Mouse (Mus musculus): Measurements from ENCODE around the gene Nav2. TPM values are rescaled to one million over a fixed set of nuclear protein-coding genes. Genes with fewer than 3 reads are reported as not detected.

Gene Nav2
- polyA plus RNA-seq, 1 experiment from 2014 or later = 6.0 TPM

- Histone ChIP-seq H3K4me1 (replicated peaks; ENCODE audit: control insufficient read depth, insufficient read depth) (no peaks in the 10 kb centered on the region), H3K36me3 (ENCODE audit: control insufficient read depth, insufficient read depth, low read length) (no peaks in the 10 kb centered on the region), H3K9me3 (ENCODE audit: control insufficient read depth, low read length) (no peaks in the 10 kb centered on the region), H3K4me2 (replicated peaks; ENCODE audit: low read depth) (no peak overlapping the region), H3K27ac (replicated peaks) (no peak overlapping the region), H3K9ac (ENCODE audit: low read length) (no peak overlapping the region), H3K27me3 (ENCODE audit: control insufficient read depth, insufficient read depth, low read length) (no peaks in the 10 kb centered on the region), H3K4me3 (ENCODE audit: low read depth, low read length) (no peak overlapping the region)
- DNase-seq (ENCODE audit: low spot score) (no peak), ATAC-seq (ENCODE audit: low FRiP score, low TSS enrichment) (no peak)
- TF ChIP-seq CTCF (IDR thresholded peaks at IDR 0.05; ENCODE audit: low read depth) (no peak), EP300 (optimal IDR thresholded peaks at IDR 0.05) (no peak)
- WGBS = 95% methylated on average over 1 of the region's 1 CpGs
Observed at GRCm38 (mm10) chr7:49104793-49105192, 196.3 kb downstream of the Nav2 start.

DNA sequence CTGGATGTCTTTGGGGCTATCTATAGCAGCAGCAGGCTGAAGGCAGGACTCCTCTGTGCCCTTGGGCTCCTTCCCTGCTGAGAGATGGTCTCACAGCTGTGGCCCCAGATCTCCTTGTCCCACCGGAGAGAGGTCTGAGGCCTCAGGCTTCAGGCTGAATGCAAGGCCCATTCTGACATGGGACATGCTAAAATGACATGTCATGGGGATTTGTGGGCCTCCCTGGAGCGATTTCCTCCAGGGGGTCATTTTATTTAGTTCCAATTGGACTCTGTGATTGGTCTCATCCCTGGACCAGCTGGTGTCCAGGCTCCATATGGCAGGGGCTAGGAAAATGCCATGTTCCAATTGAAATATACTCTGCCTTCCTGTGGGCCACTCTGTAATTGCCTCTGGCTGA is 197.0 kb downstream of the Nav2 start:
- Histone ChIP-seq H3K27ac (replicated peaks) (no peak overlapping the region), H3K4me2 (replicated peaks; ENCODE audit: low read depth) (no peak overlapping the region), H3K36me3 (ENCODE audit: control insufficient read depth, insufficient read depth, low read length) (no peaks in the 10 kb centered on the region), H3K9me3 (ENCODE audit: control insufficient read depth, low read length) (no peaks in the 10 kb centered on the region), H3K9ac (ENCODE audit: low read length) (no peak overlapping the region), H3K4me1 (replicated peaks; ENCODE audit: control insufficient read depth, insufficient read depth) (no peaks in the 10 kb centered on the region), H3K27me3 (ENCODE audit: control insufficient read depth, insufficient read depth, low read length) (no peaks in the 10 kb centered on the region), H3K4me3 (ENCODE audit: low read depth, low read length) (no peak overlapping the region)
- no peak for TF ChIP-seq EP300 (optimal IDR thresholded peaks at IDR 0.05)
- ATAC-seq (ENCODE audit: low FRiP score, low TSS enrichment) (no peak), DNase-seq (ENCODE audit: low spot score) (no peak)
- 75% methylated on average over 2 of the region's 2 CpGs for WGBS

- H3K4me3 ChIP-seq (ENCODE audit: low read depth, low read length) = no peak overlapping the region
- H3K36me3 ChIP-seq (ENCODE audit: control insufficient read depth, insufficient read depth, low read length) = no peaks in the 10 kb centered on the region
- DNase-seq (ENCODE audit: low spot score) = no peak
- no peaks in the 10 kb centered on the region for H3K4me1 ChIP-seq (replicated peaks; ENCODE audit: control insufficient read depth, insufficient read depth)
- no peak for ATAC-seq (ENCODE audit: low FRiP score, low TSS enrichment)
- H3K9ac ChIP-seq (ENCODE audit: low read length) = no peak overlapping the region
- no peak overlapping the region for H3K27ac ChIP-seq (replicated peaks)
- H3K4me2 ChIP-seq (replicated peaks; ENCODE audit: low read depth) = no peak overlapping the region
- no peaks in the 10 kb centered on the region for H3K9me3 ChIP-seq (ENCODE audit: control insufficient read depth, low read length)
- no peak for TF ChIP-seq CTCF (IDR thresholded peaks at IDR 0.05; ENCODE audit: low read depth)
- no peak for TF ChIP-seq EP300 (optimal IDR thresholded peaks at IDR 0.05)
- no peaks in the 10 kb centered on the region for H3K27me3 ChIP-seq (ENCODE audit: control insufficient read depth, insufficient read depth, low read length)
- 71% methylated on average over 5 of the region's 5 CpGs for WGBS
Observed at GRCm38 (mm10) chr7:49108076-49108475, 199.6 kb downstream of the Nav2 start.

GRCm38 (mm10) chr7:49119016-49119415 is 210.5 kb downstream of the Nav2 start:
- no peak for ATAC-seq (ENCODE audit: low FRiP score, low TSS enrichment)
- no peaks in the 10 kb centered on the region for H3K4me1 ChIP-seq (replicated peaks; ENCODE audit: control insufficient read depth, insufficient read depth)
- no peak overlapping the region for H3K4me2 ChIP-seq (replicated peaks; ENCODE audit: low read depth)
- WGBS = 55% methylated on average over 8 of the region's 8 CpGs
- no peak overlapping the region for H3K9ac ChIP-seq (ENCODE audit: low read length)
- TF ChIP-seq EP300 (optimal IDR thresholded peaks at IDR 0.05) (no peak), CTCF (IDR thresholded peaks at IDR 0.05; ENCODE audit: low read depth) (no peak)
- H3K36me3 ChIP-seq (ENCODE audit: control insufficient read depth, insufficient read depth, low read length) = no peaks in the 10 kb centered on the region
- no peaks in the 10 kb centered on the region for H3K27me3 ChIP-seq (ENCODE audit: control insufficient read depth, insufficient read depth, low read length)
- H3K4me3 ChIP-seq (ENCODE audit: low read depth, low read length) = no peak overlapping the region
- no peak for DNase-seq (ENCODE audit: low spot score)
- no peak overlapping the region for H3K27ac ChIP-seq (replicated peaks)
- no peaks in the 10 kb centered on the region for H3K9me3 ChIP-seq (ENCODE audit: control insufficient read depth, low read length)

DNA sequence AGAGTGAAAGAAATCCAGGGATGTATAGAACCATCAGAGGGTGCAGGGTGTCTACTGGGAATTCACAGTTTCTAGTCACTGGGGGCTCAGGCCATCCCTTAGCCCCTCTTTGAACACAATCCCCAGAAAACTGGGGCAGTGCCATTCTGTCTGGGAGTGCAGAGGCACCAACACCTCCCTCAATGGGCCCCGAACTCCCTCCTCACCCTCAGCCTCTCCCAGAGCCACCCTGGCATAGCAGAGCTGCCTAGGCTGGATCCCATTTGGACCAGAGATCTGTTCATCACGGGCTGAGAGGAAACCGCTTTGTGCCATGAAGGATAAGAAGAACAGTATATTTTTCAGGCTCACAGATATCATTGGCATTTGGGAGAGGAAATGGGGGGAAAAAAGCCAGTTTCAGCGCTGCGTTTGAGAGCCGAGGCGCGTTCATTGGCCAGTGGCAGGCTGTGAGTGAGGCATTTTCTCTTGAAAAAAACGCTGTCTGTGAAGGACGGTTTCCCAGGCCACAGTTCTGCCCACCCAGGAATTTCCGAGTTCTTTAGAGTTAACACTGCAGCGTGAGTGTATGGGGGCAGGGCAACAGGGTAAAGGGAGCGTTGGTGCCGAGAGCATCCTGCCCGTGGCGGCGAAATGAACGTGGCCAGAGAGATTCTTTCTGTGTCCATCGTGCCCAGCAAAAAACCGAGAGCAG is 211.4 kb downstream of the Nav2 start:
- no peaks in the 10 kb centered on the region for H3K36me3 ChIP-seq (ENCODE audit: control insufficient read depth, insufficient read depth, low read length)
- no peak for ATAC-seq (ENCODE audit: low FRiP score, low TSS enrichment)
- H3K4me2 ChIP-seq (replicated peaks; ENCODE audit: low read depth) = peak overlapping the region; percentile 32
- 43% methylated on average over 20 of the region's 20 CpGs for WGBS
- no peak overlapping the region for H3K4me3 ChIP-seq (ENCODE audit: low read depth, low read length)
- TF ChIP-seq CTCF (IDR thresholded peaks at IDR 0.05; ENCODE audit: low read depth) (no peak), EP300 (optimal IDR thresholded peaks at IDR 0.05) (no peak)
- no peak overlapping the region for H3K27ac ChIP-seq (replicated peaks)
- H3K9ac ChIP-seq (ENCODE audit: low read length) = no peak overlapping the region
- no peaks in the 10 kb centered on the region for H3K9me3 ChIP-seq (ENCODE audit: control insufficient read depth, low read length)
- no peaks in the 10 kb centered on the region for H3K27me3 ChIP-seq (ENCODE audit: control insufficient read depth, insufficient read depth, low read length)
- DNase-seq (ENCODE audit: low spot score) = no peak
- H3K4me1 ChIP-seq (replicated peaks; ENCODE audit: control insufficient read depth, insufficient read depth) = no peaks in the 10 kb centered on the region

- no peaks in the 10 kb centered on the region for H3K9me3 ChIP-seq (ENCODE audit: control insufficient read depth, low read length)
- H3K36me3 ChIP-seq (ENCODE audit: control insufficient read depth, insufficient read depth, low read length) = no peaks in the 10 kb centered on the region
- H3K9ac ChIP-seq (ENCODE audit: low read length) = no peak overlapping the region
- H3K4me1 ChIP-seq (replicated peaks; ENCODE audit: control insufficient read depth, insufficient read depth) = no peaks in the 10 kb centered on the region
- H3K4me3 ChIP-seq (ENCODE audit: low read depth, low read length) = no peak overlapping the region
- no peak for ATAC-seq (ENCODE audit: low FRiP score, low TSS enrichment)
- H3K27me3 ChIP-seq (ENCODE audit: control insufficient read depth, insufficient read depth, low read length) = no peaks in the 10 kb centered on the region
- TF ChIP-seq CTCF (IDR thresholded peaks at IDR 0.05; ENCODE audit: low read depth) = no peak
- TF ChIP-seq EP300 (optimal IDR thresholded peaks at IDR 0.05) = no peak
- H3K27ac ChIP-seq (replicated peaks) = no peak overlapping the region
- peak overlapping the region; percentile 32 for H3K4me2 ChIP-seq (replicated peaks; ENCODE audit: low read depth)
- no peak for DNase-seq (ENCODE audit: low spot score)
- WGBS = 47% methylated on average over 6 of the region's 6 CpGs
Observed at GRCm38 (mm10) chr7:49120488-49120864, 212.0 kb downstream of the Nav2 start.
